Mouse (Mus musculus) stomach, postnatal 0 days (tissue): ENCODE measurements around the gene Ankrd11.

Source experiments
- CTCF ChIP-seq: IDR thresholded peaks from 2 replicates; pipeline ENCODE4 v1.5.1; 2016; ENCODE audit warnings: antibody characterized with exemption, low read depth, mild to moderate bottlenecking, moderate library complexity
- EP300 ChIP-seq: optimal IDR thresholded peaks from 2 replicates; pipeline ENCODE3; 2016; ENCODE audit warnings: antibody characterized with exemption

DNA sequence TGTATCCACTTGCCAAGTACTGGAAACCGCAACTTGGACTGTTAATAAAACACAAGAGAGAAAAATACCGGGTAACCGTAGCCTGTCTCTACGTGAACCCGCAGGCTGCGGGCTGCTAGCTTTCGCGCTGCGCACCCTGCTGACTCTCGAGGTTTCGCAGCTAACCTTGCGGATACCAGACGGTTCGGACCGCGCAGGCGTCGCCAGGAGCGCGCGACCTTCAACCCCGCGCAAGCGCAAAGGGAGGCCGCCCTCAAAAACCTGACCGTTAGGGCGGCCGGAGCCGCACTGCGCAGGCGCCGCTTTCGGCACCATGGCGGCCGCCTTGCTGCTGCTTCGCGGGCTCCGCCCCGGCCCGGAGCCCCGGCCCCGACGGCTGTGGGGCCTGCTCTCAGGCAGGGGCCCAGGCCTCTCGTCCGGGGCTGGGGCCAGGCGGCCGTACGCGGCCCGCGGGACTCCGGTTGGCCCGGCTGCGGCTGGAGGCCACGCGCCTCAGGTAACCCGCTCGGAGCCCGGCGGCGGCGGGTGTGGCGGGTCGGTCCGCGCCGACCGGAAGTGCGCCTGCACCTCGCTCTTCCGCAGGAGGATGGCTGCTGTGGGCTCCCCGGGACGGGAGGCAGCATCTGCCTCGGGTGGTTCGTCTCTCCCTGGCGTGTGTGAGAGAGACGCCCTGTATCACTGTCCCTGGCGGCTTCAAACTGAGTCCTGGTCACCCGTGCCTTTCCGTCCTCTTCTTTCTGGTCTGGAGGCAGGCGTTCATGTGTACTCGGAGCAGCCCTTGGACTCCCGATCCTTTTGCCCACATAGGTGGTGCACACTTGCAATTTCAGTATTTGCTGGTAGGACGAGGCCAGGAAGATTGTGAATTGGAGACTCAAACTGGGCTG is 23.4 kb upstream of the Ankrd11 start:
- TF ChIP-seq CTCF (peak; percentile 79), EP300 (no peak)
